Mouse (Mus musculus) forebrain, embryonic 15.5 days (tissue): ENCODE data around the gene Olfr389. TPM values are rescaled to one million over a fixed set of nuclear protein-coding genes. Genes with fewer than 3 reads are reported as not detected.

Experiments used
- ATAC-seq: fragments of 200-750 bp; cut with Nextera tagmentation; replicated peaks from 2 replicates; pipeline ENCODE4 v1.8.0; 2017; ENCODE audit warnings: mild to moderate bottlenecking, moderate TSS enrichment, moderate library complexity
- H3K27ac ChIP-seq: fragments of 300-500 bp; sonication (generic); replicated peaks from 2 replicates; pipeline ENCODE4 v1.5.1; 2015; ENCODE audit warnings: mild to moderate bottlenecking, inconsistent platforms
- H3K27me3 ChIP-seq: fragments of 300-500 bp; sonication (generic); 2 replicates; pipeline ENCODE4 v1.6.1; 2015; ENCODE audit warnings: inconsistent platforms
- H3K36me3 ChIP-seq: fragments of 300-500 bp; sonication (generic); 2 replicates; pipeline ENCODE4 v1.6.1; 2015; ENCODE audit warnings: mild to moderate bottlenecking, inconsistent platforms
- H3K4me1 ChIP-seq: fragments of 300-500 bp; sonication (generic); 2 replicates; pipeline ENCODE4 v1.6.1; 2015; ENCODE audit warnings: inconsistent platforms
- H3K4me2 ChIP-seq: fragments of 300-500 bp; sonication (generic); replicated peaks from 2 replicates; pipeline ENCODE4 v1.6.1; 2015; ENCODE audit warnings: mild to moderate bottlenecking, inconsistent platforms
- H3K4me3 ChIP-seq: fragments of 300-500 bp; sonication (generic); 2 replicates; pipeline ENCODE4 v1.5.1; 2015; ENCODE audit warnings: mild to moderate bottlenecking, inconsistent platforms
- H3K9ac ChIP-seq: fragments of 300-500 bp; sonication (generic); replicated peaks from 2 replicates; pipeline ENCODE4 v1.6.1; 2015; ENCODE audit warnings: mild to moderate bottlenecking, inconsistent platforms
- H3K9me3 ChIP-seq: fragments of 300-500 bp; sonication (generic); 2 replicates; pipeline ENCODE4 v1.6.1; 2016; ENCODE audit warnings: inconsistent platforms
- WGBS: fragments of 180-500 bp; shearing (Covaris S2); methylation state at CpG from one replicate; pipeline ENCODE4 v1.1.7; 2015; ENCODE audit warnings: mixed read lengths; 5-methylcytosine and 5-hydroxymethylcytosine counted together
- polyA plus RNA-seq: library from polyadenylated mRNA; unstranded; fragments of >200 nt; fragmentation: Nextera tagmentation; extraction: Ambion mirVana; gene quantifications from 2 replicates; pipeline ENCODE4 v1.2.1, GENCODE M21; 2015

Gene Olfr389
- polyA plus RNA-seq, result not detected in 2 replicates

DNA sequence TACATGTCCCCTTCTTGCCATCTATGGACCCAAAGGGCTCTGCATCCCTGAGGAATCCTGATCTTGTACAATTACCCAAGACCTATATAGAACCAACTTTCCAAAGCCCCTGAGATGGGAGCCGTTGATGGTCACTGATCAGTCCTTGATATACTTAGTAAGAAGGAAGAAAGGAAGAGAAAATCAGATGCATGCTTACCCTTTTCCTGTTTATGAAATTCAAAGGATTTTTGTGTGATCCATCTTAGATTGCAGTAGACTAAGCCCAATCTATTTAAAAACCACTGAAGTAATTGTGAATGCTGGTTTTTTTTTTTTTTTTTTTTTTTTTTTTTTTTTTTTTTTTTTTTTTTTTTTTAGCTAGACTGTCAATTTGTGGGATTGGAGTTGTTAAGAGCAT is at the start of gene Olfr389:
Gene Olfr389 (minus strand): TSS at position 101 of the 400 bp plus-strand sequence.
- 80% methylated on average over 1 of the region's 1 CpGs for WGBS

DNA sequence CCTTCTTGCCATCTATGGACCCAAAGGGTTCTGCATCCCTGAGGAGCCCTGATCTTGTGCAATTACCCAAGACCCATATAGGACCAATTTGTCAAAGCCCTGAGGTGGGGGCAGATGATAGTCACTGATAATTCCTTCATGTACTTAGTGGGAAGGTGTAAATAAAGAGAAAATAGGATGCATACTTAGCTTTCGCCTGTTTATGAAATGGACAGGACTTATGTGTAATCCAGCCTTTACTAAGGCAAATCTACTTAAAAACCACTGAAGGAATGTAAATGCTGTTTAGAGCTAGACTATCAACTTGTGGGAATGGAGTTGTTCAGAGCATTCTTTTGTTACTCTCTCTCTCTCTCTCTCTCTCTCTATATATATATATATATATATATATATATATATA is 36.4 kb upstream of the Olfr389 start, which contains the start of gene Olfr392:
Gene Olfr392 (minus strand): TSS at position 101 of the 400 bp plus-strand sequence.
- Histone ChIP-seq H3K4me1 (no peaks in the 10 kb centered on the region), H3K9ac (no peak within 1 kb of the TSS), H3K27ac (no peak within 1 kb of the TSS), H3K4me2 (no peak within 1 kb of the TSS), H3K27me3 (no peaks in the 10 kb centered on the region), H3K4me3 (no peak within 1 kb of the TSS), H3K9me3 (peaks cover 7% of the 10 kb centered on the region; the same call in 1 of the 2 replicates), H3K36me3 (no peaks in the 10 kb centered on the region)
- WGBS, result 79% methylated on average over 1 of the region's 1 CpGs
- ATAC-seq, result no peak

More for the DNA sequence above, at the start of gene Olfr389:
- Histone ChIP-seq H3K4me2 (no peak within 1 kb of the TSS), H3K9ac (no peak within 1 kb of the TSS), H3K4me1 (no peaks in the 10 kb centered on the region), H3K27me3 (no peaks in the 10 kb centered on the region), H3K36me3 (no peaks in the 10 kb centered on the region), H3K9me3 (peaks cover 11% of the 10 kb centered on the region; the same call in 1 of the 2 replicates), H3K27ac (no peak within 1 kb of the TSS), H3K4me3 (no peak within 1 kb of the TSS)
- ATAC-seq, result no peak

DNA sequence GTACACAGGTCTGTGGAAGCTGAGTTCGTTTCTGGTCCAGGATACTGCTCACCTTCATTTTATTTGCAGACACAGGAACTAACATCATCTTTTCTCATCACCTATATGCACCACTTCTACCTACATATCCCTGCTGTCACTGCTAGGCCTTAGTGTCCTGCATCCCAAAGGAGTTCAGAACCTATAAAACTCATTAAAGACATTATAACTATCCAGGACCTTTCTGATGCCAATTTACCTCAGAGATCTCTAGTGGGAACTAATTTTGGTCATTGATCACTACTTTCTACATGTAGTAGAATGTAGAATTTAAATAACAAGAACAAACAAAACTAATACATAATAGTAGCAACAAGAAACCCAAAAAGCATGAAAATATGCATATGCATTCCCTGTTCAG is 22.4 kb upstream of the Olfr389 start, which contains the start of gene Olfr391-ps:
Gene Olfr391-ps (minus strand): TSS at position 101 of the 400 bp plus-strand sequence.
- Histone ChIP-seq H3K4me1 (no peaks in the 10 kb centered on the region), H3K27ac (no peak within 1 kb of the TSS), H3K36me3 (no peaks in the 10 kb centered on the region), H3K27me3 (no peaks in the 10 kb centered on the region), H3K4me2 (no peak within 1 kb of the TSS), H3K9ac (no peak within 1 kb of the TSS), H3K9me3 (no peaks in the 10 kb centered on the region), H3K4me3 (no peak within 1 kb of the TSS)
- no peak for ATAC-seq
- WGBS, result 16% methylated on average over 1 of the region's 1 CpGs

DNA sequence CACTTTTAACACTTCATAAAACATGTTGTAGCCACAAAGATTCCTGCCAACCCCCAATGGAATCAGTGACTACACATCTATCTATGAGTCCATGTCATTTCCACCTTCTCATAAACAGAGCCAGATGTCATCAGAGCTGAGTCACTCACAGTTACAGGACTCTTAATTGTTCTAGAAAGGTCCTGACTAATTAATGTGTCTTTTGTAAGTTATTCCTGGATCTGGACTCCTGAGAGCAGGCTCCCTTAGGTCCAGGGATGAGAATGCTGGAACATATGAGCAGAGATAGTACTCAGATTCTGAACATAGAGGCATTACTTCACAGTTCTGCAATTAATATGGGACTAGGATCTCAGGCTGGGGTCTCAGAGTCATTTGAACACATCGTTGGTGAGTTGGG is 2.2 kb upstream of the Olfr389 start, which contains the start of gene Olfr390:
Gene Olfr390 (plus strand): TSS at position 301 of the 400 bp plus-strand sequence.
- Histone ChIP-seq H3K9me3 (0 out of 2 replicates have a peak, but pooled peaks cover 3% of the 10 kb centered on the region), H3K4me2 (no peak within 1 kb of the TSS), H3K9ac (no peak within 1 kb of the TSS), H3K4me3 (no peak within 1 kb of the TSS), H3K27ac (no peak within 1 kb of the TSS), H3K27me3 (no peaks in the 10 kb centered on the region), H3K4me1 (no peaks in the 10 kb centered on the region), H3K36me3 (no peaks in the 10 kb centered on the region)
- no peak for ATAC-seq
- WGBS, result 55% methylated on average over 1 of the region's 1 CpGs

DNA sequence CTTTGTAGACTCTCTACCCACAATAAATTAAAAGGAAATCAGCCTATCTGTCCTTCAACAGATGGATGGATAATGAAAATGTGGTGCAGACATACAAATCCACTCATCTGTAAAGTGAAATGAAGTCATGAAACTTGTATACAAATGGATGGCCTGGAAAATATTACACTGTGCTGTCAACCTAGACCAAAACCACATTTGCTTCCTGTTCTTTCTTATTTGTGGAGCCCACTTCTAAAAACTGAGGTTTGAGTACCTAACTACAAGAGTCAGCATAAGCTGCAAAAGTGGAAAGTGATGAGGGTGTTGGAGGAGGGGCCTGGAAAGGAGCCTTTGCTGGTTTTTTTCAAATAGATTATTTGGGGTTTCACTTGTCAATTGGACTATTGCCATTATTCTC is 21.4 kb downstream of the Olfr389 start:
- Histone ChIP-seq H3K4me2 (no peak overlapping the region), H3K36me3 (no peaks in the 10 kb centered on the region), H3K27me3 (no peaks in the 10 kb centered on the region), H3K27ac (no peak overlapping the region), H3K4me1 (no peaks in the 10 kb centered on the region), H3K4me3 (no peak overlapping the region), H3K9me3 (peaks cover 16% of the 10 kb centered on the region; the same call in 1 of the 2 replicates), H3K9ac (no peak overlapping the region)
- ATAC-seq, result no peak

Other genes starting within 250 kb of the Olfr389 start
- not detected in 2 replicates for gene Olfr385, start 187.7 kb downstream of the Olfr389 start, polyA plus RNA-seq
- not detected in 2 replicates for gene Olfr384, start 182.1 kb downstream of the Olfr389 start, polyA plus RNA-seq
- not detected in 2 replicates for gene Zfp735, start 91.9 kb downstream of the Olfr389 start, polyA plus RNA-seq
- not detected in 2 replicates for gene Olfr390, start 2.3 kb upstream of the Olfr389 start, polyA plus RNA-seq
- gene Olfr391-ps, start 22.3 kb upstream of the Olfr389 start, polyA plus RNA-seq, result not detected in 2 replicates
- gene Olfr392, start 36.3 kb upstream of the Olfr389 start, polyA plus RNA-seq, result not detected in 2 replicates
- not detected in 2 replicates for gene Olfr393, start 70.7 kb upstream of the Olfr389 start, polyA plus RNA-seq
- gene Olfr394, start 110.1 kb upstream of the Olfr389 start, polyA plus RNA-seq, result not detected in 2 replicates
- not detected in 2 replicates for gene Olfr395, start 128.6 kb upstream of the Olfr389 start, polyA plus RNA-seq
- gene Olfr23, start 156.0 kb upstream of the Olfr389 start, polyA plus RNA-seq, result not detected in 2 replicates
- not detected in 2 replicates for gene Olfr397, start 180.1 kb upstream of the Olfr389 start, polyA plus RNA-seq
- not detected in 2 replicates for gene Olfr398, start 209.7 kb upstream of the Olfr389 start, polyA plus RNA-seq